Mouse (Mus musculus) mammary gland, adult 2 months (tissue): ENCODE data around the gene Slc44a4. TPM values are rescaled to one million over a fixed set of nuclear protein-coding genes. Genes with fewer than 3 reads are reported as not detected.

Experiments used
- polyA plus RNA-seq: library from polyadenylated mRNA; depleted of rRNA; stranded (reverse); fragments of >200 nt; gene quantifications from 2 replicates; pipeline ENCODE4 v1.2.3, GENCODE M21; 2012; ENCODE audit warnings: low replicate concordance; rRNA removed

Slc44a4 gene
- 7.4 and 9.2 TPM in 2 replicates for polyA plus RNA-seq

DNA sequence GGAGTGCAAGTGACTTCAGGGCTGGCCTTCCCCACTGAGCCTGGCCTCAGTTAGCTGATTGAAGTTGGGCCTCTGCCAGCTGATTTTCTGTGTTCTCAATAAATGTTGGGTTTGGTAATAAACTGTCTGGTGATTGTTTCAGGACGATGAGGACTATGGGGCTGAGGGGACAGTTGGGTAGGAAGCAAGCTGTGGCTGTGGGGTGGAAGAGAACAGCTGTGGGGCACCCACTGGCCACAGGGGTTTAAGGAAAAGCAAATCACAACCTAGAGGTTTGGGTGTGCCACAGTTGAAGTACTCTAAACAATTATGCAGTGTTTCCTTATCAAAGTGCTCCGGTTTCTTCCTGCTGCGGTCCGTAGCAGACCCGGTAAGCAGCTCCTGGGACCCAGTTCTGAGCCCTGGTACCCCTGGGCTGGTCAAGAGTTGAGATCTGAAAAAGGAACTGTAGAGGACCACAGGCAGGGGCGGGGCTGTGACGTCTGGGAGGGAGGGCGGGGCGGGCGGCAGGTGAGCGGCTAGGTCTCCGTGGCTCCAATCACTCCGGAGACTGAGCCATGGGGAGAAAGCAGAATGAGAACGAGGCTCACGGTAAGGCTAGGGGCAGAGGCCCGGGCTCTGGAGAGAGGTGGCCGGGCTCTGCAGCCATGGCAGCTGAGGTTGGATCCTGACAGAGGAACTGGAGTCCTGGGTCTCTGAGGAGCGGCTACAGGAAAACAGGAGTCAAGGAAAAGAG, at the start of gene Slc44a4:
TSS of gene Slc44a4 (plus strand) at position 537 of the 736 bp plus-strand sequence.

GRCm38 (mm10) chr17:34879336-34879879, 34.9 kb upstream of the Slc44a4 start, which contains the start of gene Zbtb12:
TSS of gene Zbtb12 (plus strand) at chr17:34879483.

GRCm38 (mm10) chr17:34881683-34882310, 32.5 kb upstream of the Slc44a4 start, which contains the start of gene Gm20547:
TSS of gene Gm20547 (minus strand) at chr17:34882042.

GRCm38 (mm10) chr17:34898160-34898586, 16.1 kb upstream of the Slc44a4 start, which contains the start of the genes C2 and Ehmt2:
TSS of gene C2 (minus strand) at chr17:34898265.
TSS of gene Ehmt2 (plus strand) at chr17:34898469.

GRCm38 (mm10) chr17:34931061-34931734, 16.9 kb downstream of the Slc44a4 start, which contains the start of gene Neu1:
TSS of gene Neu1 (plus strand) at chr17:34931253.

GRCm38 (mm10) chr17:34959130-34959778, 45.0 kb downstream of the Slc44a4 start, which contains the start of gene Hspa1b:
TSS of gene Hspa1b (minus strand) at chr17:34959238.

GRCm38 (mm10) chr17:34969822-34970221, 55.6 kb downstream of the Slc44a4 start, which contains the start of gene Gm20481:
TSS of gene Gm20481 (plus strand) at chr17:34969912.

GRCm38 (mm10) chr17:34972069-34972749, 57.9 kb downstream of the Slc44a4 start, which contains the start of the genes Hspa1a and Hspa1l:
TSS of gene Hspa1a (minus strand) at chr17:34972156.
TSS of gene Hspa1l (plus strand) at chr17:34972703.

Other genes starting within 250 kb of the Slc44a4 start
- gene Tnxb, start 243.9 kb upstream of the Slc44a4 start, polyA plus RNA-seq = 74.4 and 107 TPM in 2 replicates
- gene C4b, start 170.6 kb upstream of the Slc44a4 start, polyA plus RNA-seq = 184 and 192 TPM in 2 replicates
- gene Cyp21a1, start 109.9 kb upstream of the Slc44a4 start, polyA plus RNA-seq = 0.11 and 0.60 TPM in 2 replicates
- gene Stk19, start 77.5 kb upstream of the Slc44a4 start, polyA plus RNA-seq = 48.6 and 50.3 TPM in 2 replicates
- gene Dxo, start 77.4 kb upstream of the Slc44a4 start, polyA plus RNA-seq = 72.8 and 80.9 TPM in 2 replicates
- 77.4 and 105 TPM in 2 replicates for gene Skiv2l, start 64.3 kb upstream of the Slc44a4 start, polyA plus RNA-seq
- gene Nelfe, start 64.1 kb upstream of the Slc44a4 start, polyA plus RNA-seq = 18.7 and 20.6 TPM in 2 replicates
- 70.0 and 71.7 TPM in 2 replicates for gene Cfb, start 51.9 kb upstream of the Slc44a4 start, polyA plus RNA-seq
- 13.1 and 14.3 TPM in 2 replicates for gene Zbtb12, start 35.0 kb upstream of the Slc44a4 start, polyA plus RNA-seq
- gene Gm20547, start 32.4 kb upstream of the Slc44a4 start, polyA plus RNA-seq = 0.06 and 0.07 TPM in 2 replicates
- gene C2, start 16.2 kb upstream of the Slc44a4 start, polyA plus RNA-seq = 46.9 and 64.7 TPM in 2 replicates
- gene Ehmt2, start 16.0 kb upstream of the Slc44a4 start, polyA plus RNA-seq = 189 and 339 TPM in 2 replicates
- gene Neu1, start 16.8 kb downstream of the Slc44a4 start, polyA plus RNA-seq = 48.4 and 54.9 TPM in 2 replicates
- 43.1 and 146 TPM in 2 replicates for gene Hspa1b, start 44.8 kb downstream of the Slc44a4 start, polyA plus RNA-seq
- gene Gm20481, start 55.4 kb downstream of the Slc44a4 start, polyA plus RNA-seq = 0.30 TPM in 1 of 2 replicates, not detected in the other
- 17.7 and 42.4 TPM in 2 replicates for gene Hspa1a, start 57.7 kb downstream of the Slc44a4 start, polyA plus RNA-seq
- 0.30 and 3.0 TPM in 2 replicates for gene Hspa1l, start 58.2 kb downstream of the Slc44a4 start, polyA plus RNA-seq
- 75.4 and 108 TPM in 2 replicates for gene Lsm2, start 67.4 kb downstream of the Slc44a4 start, polyA plus RNA-seq
- gene Vars, start 86.5 kb downstream of the Slc44a4 start, polyA plus RNA-seq = 197 and 475 TPM in 2 replicates
- 1.4 and 3.9 TPM in 2 replicates for gene Vwa7, start 102.1 kb downstream of the Slc44a4 start, polyA plus RNA-seq
- gene Sapcd1, start 113.5 kb downstream of the Slc44a4 start, polyA plus RNA-seq = 1.7 and 2.0 TPM in 2 replicates
- gene Msh5, start 132.3 kb downstream of the Slc44a4 start, polyA plus RNA-seq = 4.2 and 4.8 TPM in 2 replicates
- gene Clic1, start 135.5 kb downstream of the Slc44a4 start, polyA plus RNA-seq = 110 and 121 TPM in 2 replicates
- gene Ddah2, start 144.6 kb downstream of the Slc44a4 start, polyA plus RNA-seq = 58.1 and 90.9 TPM in 2 replicates
- 1.5 and 25.2 TPM in 2 replicates for gene Ly6g6c, start 150.9 kb downstream of the Slc44a4 start, polyA plus RNA-seq
- gene Mpig6b, start 151.7 kb downstream of the Slc44a4 start, polyA plus RNA-seq = 0.67 and 0.80 TPM in 2 replicates
- 5.7 and 9.0 TPM in 2 replicates for gene Ly6g6e, start 162.4 kb downstream of the Slc44a4 start, polyA plus RNA-seq
- gene Ly6g6d, start 163.6 kb downstream of the Slc44a4 start, polyA plus RNA-seq = 1.1 and 2.2 TPM in 2 replicates
- gene Ly6g6f, start 171.1 kb downstream of the Slc44a4 start, polyA plus RNA-seq = 0.19 TPM in 1 of 2 replicates, not detected in the other
- gene Abhd16a, start 174.8 kb downstream of the Slc44a4 start, polyA plus RNA-seq = 200 and 293 TPM in 2 replicates
- gene Ly6g5c, start 193.8 kb downstream of the Slc44a4 start, polyA plus RNA-seq = not detected in 2 replicates
- 3.5 and 4.4 TPM in 2 replicates for gene Ly6g5b, start 201.0 kb downstream of the Slc44a4 start, polyA plus RNA-seq
- 16.3 and 24.8 TPM in 2 replicates for gene Gpank1, start 207.0 kb downstream of the Slc44a4 start, polyA plus RNA-seq
- 376 and 470 TPM in 2 replicates for gene Csnk2b, start 207.6 kb downstream of the Slc44a4 start, polyA plus RNA-seq
- 8.7 and 9.2 TPM in 2 replicates for gene D17H6S53E, start 211.9 kb downstream of the Slc44a4 start, polyA plus RNA-seq
- 0.16 and 0.93 TPM in 2 replicates for gene Apom, start 217.6 kb downstream of the Slc44a4 start, polyA plus RNA-seq
- gene Bag6, start 220.7 kb downstream of the Slc44a4 start, polyA plus RNA-seq = 203 and 278 TPM in 2 replicates